Mouse (Mus musculus) kidney, postnatal 14 days (tissue): ENCODE measurements around the gene Snx9.

Experiments used
- DNase-seq: peaks from one replicate; pipeline ENCODE4 v3.0.0; 2022; ENCODE audit warnings: mixed read lengths

The Snx9 gene

DNA sequence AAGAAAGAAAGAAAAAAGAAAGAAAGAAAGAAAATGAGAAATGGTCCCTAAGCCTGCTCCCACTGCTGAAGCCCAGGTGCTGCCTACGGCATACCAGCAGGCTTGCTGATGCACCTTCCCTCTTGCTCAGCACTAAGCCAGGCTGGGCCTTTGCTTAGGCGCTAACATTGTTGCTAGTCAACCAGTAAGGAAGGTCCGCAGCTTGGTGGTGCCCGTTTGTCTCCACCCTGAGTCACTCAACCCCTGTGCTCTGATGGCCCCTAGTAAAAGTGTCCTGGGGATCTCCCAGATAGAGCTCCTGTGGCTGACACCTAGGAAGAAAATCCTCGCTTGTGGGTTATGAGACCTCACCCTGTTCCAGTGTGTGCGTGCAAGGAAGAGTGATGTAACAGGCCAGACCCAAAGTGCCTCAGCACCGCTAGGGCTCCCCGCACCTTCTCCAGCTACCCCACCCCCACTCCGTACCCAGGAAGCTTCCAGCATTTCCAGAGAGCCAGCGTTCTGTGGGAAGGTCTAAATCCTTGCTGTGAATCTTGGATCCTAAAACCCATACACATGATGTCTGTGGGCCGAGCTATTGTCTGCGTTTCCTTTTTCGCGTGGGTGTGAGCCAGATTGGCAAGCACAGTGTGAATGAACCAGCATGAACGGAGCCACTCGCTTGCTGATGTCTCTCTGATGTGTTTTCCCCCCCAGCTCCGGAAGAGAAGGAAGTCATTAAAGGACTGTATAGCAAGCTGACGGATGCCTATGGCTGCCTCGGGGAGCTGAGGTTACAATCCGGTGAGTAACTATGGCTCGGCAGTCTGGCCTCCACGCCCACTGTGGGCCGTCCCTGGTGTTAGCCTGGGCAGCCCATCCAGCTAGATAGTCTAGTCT lies 134.2 kb downstream of the Snx9 start:
- DNase-seq: peak; percentile 39

DNA sequence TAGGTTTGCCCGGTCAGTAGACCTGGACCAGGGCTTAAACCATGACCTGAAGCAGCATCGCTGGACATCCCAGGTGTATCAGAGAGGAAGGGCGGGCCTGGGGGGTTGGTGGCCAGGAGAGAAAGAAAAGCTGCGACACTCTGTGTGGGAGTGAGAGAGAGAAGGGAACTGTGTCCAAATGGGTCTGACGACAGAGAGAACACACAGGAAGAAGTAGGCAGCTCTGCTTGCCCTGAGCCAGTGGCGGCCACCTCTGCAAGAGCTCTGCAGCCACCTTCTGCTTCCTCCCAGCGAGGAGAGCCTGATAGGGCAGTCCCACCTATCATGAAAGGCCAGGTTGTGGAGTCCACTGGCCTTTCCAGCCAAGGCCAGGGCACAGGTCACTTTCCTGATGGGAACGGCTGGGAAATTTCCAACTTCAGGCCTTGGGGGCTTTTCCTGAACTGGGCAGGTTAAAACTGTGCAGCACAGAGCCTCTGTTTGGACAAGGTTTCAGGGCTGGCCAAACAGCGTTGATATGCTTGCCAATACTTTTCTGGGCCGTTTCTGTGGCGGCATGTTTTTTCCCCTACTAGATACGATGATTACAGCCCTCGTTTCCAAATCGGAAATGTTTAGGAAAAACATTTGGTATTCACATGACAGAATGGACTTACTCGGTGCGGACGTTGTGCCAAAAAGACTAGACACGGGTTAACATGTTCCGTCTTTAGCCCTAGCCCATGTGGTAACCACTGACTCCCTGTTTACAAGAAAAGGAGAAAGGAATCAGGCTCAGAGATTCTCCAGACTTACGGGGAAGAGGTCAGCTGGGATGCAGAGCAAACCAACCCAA lies 135.3 kb downstream of the Snx9 start:
- DNase-seq: no peak

DNA sequence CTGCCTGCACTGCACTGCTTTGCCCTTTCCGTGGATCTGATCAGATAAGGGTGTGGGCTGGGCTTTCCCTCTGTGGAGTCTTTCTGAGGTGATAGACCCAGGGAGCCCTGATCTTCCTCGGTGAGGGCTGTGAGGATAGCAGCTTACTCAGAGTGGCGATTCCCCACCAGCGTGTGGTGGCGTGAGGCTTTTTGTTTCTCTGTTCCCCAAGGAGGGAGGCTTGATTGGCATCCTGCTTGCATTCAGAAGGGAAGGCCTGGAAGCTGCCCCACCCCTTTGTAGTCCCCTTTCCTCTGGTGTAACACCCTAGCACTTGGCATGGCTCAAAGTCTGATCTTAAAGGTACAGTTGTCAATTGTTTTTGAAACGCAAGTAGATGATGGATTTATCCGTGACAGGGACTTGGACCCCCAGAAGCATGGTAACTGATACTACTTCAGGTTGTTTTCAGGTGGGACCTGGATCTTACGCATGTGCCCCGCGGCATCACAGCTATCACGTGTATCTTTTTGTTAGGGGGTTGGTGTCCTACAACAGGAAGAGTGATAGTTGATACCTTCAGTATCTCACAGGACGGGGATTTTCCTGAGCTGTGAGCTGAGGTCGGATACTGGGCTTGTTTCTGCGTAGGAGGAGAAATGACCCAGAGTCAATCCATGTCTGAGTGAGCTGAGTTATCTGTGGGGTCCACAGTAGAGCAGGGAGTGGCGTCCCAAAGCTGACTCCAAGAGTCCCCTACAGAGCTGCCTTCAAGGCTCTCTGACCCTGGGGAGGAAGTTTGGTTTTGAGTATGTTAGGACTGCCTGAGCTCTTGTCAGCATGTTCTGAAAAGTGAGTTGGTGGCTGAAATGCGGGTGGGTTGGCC lies 136.2 kb downstream of the Snx9 start:
- no peak for DNase-seq

DNA sequence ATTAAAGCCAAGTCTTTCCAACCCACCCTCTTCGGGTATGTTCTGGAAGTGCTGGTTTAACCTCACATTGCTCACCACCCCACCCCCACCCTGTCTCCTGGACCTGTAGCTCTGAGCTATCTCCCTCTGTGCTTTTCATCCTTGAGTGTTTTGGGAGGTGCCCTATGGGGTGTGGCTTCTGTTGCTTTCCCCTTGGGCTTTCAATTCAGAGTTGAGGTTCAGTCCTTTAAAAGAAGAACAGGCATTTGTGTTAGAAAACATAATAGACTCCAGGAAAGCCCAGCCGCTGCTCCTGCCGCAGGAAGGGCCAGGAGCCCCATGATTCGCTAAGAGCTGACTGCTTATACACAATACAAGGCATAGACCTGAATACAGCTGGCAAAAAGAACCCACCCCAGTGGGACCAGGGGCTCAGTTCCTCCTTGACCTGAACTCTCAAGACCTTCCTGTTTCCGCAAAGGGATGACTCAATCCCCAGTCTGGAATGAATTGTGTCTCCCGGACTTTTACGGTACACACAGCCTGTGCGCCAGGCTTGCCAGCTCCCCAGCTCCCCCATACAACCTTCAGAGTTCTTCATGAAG lies 136.9 kb downstream of the Snx9 start:
- peak; percentile 26 for DNase-seq

DNA sequence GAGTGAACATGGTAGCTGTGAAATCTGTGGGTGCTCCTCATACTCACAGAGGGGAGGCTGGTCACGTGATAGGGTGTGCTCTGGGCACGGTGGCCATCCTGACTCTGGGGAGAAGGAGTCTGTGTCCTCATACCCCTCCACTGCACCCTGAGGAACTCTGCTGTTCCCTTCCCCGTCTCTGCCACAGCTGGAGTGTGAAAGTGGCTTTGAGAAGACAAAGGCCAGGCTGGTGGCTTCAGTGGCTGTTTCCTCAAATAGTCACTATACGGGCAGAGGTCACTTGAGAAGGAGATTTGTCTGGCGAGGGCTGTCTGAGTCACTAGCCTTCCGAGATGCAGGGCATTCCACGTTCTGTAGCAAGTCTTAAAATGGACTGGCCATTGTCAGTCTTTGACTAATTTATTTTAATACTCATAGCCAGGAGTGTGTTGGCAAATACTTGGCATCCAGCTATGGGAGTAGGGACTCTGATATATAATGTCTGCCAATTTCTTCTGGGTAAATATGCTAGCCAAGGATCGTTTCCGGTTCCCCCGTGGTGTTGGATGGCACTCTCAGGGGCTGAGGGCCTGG lies 137.5 kb downstream of the Snx9 start:
- DNase-seq: no peak

DNA sequence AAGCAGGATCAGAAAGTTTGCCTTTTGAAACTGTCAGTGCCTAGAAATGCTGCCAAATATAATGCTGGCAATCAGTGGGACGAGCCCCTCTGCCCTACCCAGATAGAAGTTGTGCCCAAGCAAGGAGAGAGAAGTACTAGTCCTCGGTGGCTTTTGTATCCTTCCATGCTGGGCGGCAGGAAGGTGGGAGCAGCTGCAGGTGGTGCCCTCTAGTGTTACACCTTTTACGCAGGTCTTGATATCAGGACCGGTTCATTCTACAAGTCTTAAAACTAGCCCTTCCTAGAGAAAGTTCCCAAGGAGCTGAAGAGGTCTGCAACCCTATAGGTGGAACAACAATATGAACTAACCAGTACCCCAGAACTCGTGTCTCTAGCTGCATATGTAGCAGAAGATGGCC lies 139.7 kb downstream of the Snx9 start:
- DNase-seq: no peak
